Mouse (Mus musculus) stomach, adult 2 months (tissue): ENCODE measurements around the gene H2-M2. TPM values are rescaled to one million over a fixed set of nuclear protein-coding genes. Genes with fewer than 3 reads are reported as not detected.

Experiments
- polyA plus RNA-seq: library from polyadenylated mRNA; depleted of rRNA; stranded (reverse); fragments of >200 nt; gene quantifications from 2 replicates; pipeline ENCODE4 v1.2.3, GENCODE M21; 2012; rRNA removed

The H2-M2 gene
- 0.05 TPM in 1 of 2 replicates, not detected in the other for polyA plus RNA-seq

DNA sequence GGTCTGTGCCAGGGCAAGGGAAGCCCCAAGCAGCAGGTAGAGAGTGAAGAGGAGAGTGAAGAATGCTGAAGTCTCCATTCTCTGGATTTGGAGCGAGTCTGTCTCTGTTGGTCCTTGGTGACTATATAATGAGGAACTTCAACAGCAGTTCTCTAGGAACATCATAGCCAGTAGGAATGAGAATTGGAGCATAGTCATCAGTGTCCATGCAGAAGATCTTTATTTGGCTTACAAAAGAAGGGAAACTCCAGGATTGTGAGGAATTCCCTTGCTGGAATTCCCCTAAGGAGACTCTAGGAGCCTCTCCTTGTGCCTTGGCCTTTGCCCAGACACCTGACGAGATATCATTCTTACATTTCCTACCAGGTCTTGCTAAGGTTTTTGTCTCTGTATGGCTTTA lies at the start of gene H2-M2:
Gene H2-M2, minus strand, starts transcription at position 101 of the 400 bp plus-strand sequence.

GRCm38 (mm10) chr17:37507730-37508129 lies 24.4 kb upstream of the H2-M2 start, which contains the start of gene Olfr111:
TSS of gene Olfr111 (plus strand) at chr17:37508030.

GRCm38 (mm10) chr17:37491930-37492518 lies 8.7 kb upstream of the H2-M2 start, which contains the start of gene Olfr110:
TSS of gene Olfr110 (plus strand) at chr17:37492468.

DNA sequence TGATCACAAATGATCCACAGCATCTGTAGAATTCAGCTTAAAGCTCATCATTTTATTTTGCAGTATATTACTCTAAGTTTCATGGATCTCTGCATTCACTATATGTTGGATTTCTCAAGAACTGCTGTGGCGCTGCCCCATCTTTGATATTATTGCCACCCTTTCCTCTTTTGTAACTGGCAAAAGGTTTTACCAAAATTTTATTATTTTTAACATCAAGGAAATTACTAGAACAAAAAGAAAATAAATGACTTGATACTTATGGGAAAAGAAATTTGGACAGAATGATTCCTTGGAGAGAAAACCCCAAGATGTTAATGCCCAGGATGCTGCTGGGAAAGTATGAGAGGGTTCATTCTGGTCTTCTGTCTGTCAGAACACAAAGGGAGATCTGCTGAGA lies 24.7 kb downstream of the H2-M2 start, which contains the start of gene Olfr109:
Gene Olfr109, plus strand, starts transcription at position 301 of the 400 bp plus-strand sequence.

GRCm38 (mm10) chr17:37445180-37445579 lies 38.2 kb downstream of the H2-M2 start, which contains the start of gene Olfr108:
TSS of gene Olfr108 (plus strand) at chr17:37445480.

Other genes with a start within 250 kb of the H2-M2 start
- not detected in 2 replicates for gene Olfr97, start 246.2 kb downstream of the H2-M2 start, polyA plus RNA-seq
- not detected in 2 replicates for gene Olfr98, start 219.8 kb downstream of the H2-M2 start, polyA plus RNA-seq
- 1.7 TPM in 2 replicates for gene H2-M3, start 213.3 kb downstream of the H2-M2 start, polyA plus RNA-seq
- not detected in 2 replicates for gene Olfr99, start 200.1 kb downstream of the H2-M2 start, polyA plus RNA-seq
- not detected in 2 replicates for gene Olfr101, start 179.2 kb downstream of the H2-M2 start, polyA plus RNA-seq
- gene Olfr102, start 166.5 kb downstream of the H2-M2 start, polyA plus RNA-seq = not detected in 2 replicates
- gene Olfr103, start 143.9 kb downstream of the H2-M2 start, polyA plus RNA-seq = not detected in 2 replicates
- gene Olfr104-ps, start 124.0 kb downstream of the H2-M2 start, polyA plus RNA-seq = not detected in 2 replicates
- gene Olfr105-ps, start 104.5 kb downstream of the H2-M2 start, polyA plus RNA-seq = not detected in 2 replicates
- not detected in 2 replicates for gene Olfr106-ps, start 93.2 kb downstream of the H2-M2 start, polyA plus RNA-seq
- gene Olfr107, start 84.3 kb downstream of the H2-M2 start, polyA plus RNA-seq = not detected in 2 replicates
- not detected in 2 replicates for gene Olfr108, start 38.1 kb downstream of the H2-M2 start, polyA plus RNA-seq
- not detected in 2 replicates for gene Olfr109, start 24.6 kb downstream of the H2-M2 start, polyA plus RNA-seq
- not detected in 2 replicates for gene Olfr110, start 8.9 kb upstream of the H2-M2 start, polyA plus RNA-seq
- 0.03 TPM in 1 of 2 replicates, not detected in the other for gene Olfr111, start 24.5 kb upstream of the H2-M2 start, polyA plus RNA-seq
- gene Olfr112, start 85.9 kb upstream of the H2-M2 start, polyA plus RNA-seq = not detected in 2 replicates
- gene Olfr113, start 94.1 kb upstream of the H2-M2 start, polyA plus RNA-seq = not detected in 2 replicates
- gene Olfr114, start 109.2 kb upstream of the H2-M2 start, polyA plus RNA-seq = not detected in 2 replicates
- gene Olfr115, start 143.6 kb upstream of the H2-M2 start, polyA plus RNA-seq = not detected in 2 replicates
- gene Olfr116, start 143.6 kb upstream of the H2-M2 start, polyA plus RNA-seq = not detected in 2 replicates
- gene Olfr117, start 180.2 kb upstream of the H2-M2 start, polyA plus RNA-seq = not detected in 2 replicates
- not detected in 2 replicates for gene Olfr118, start 183.4 kb upstream of the H2-M2 start, polyA plus RNA-seq
- gene Olfr119, start 213.0 kb upstream of the H2-M2 start, polyA plus RNA-seq = not detected in 2 replicates
- not detected in 2 replicates for gene Olfr120, start 238.3 kb upstream of the H2-M2 start, polyA plus RNA-seq